Mouse (Mus musculus) heart, postnatal 0 days (tissue): ENCODE results near the gene Orc2.

ENCODE experiments used
- CTCF ChIP-seq: IDR thresholded peaks from 2 replicates; pipeline ENCODE4 v1.5.1; 2016; ENCODE audit warnings: antibody characterized with exemption, control low read depth, low read depth
- EP300 ChIP-seq: IDR thresholded peaks from 2 replicates; pipeline ENCODE4 v1.6.1; 2016; ENCODE audit warnings: antibody characterized with exemption, low read depth

- TF ChIP-seq CTCF (peak; percentile 20), EP300 (no peak)
Observed at GRCm38 (mm10) chr1:58445143-58445722, 59.7 kb downstream of the Orc2 start, which contains the start of the genes Nif3l1 and Ppil3.
